Mouse (Mus musculus): ENCODE measurements around the gene Plac9a.
"Not testable (repeated sequence)": the region's sequence is repeated elsewhere in the genome, so short reads cannot be mapped to it uniquely, and the experiment has no call there.

DNA sequence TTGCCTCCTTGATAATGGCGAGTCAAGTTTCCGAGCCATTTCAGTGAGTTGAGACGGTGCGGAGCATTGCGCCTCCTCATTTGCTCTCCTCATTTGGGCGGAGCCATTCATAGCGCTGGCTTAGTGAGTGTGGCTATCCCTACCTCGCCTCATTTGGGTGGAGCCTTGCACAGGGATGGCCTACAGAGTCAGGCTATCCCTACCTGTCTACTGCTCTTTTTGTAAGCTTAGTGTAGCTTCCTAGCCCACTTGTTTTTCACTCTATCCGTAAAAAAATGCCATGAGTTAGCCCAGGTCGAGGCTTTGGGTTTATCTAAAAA, 24.6 kb upstream of the Plac9a start, which contains the start of gene Tmem254a:
- TF ChIP-seq CTCF, EP300 (IDR thresholded peaks at IDR 0.05): not testable (repeated sequence)

Data from lung, postnatal 0 days (tissue).